8 mouse cellular contexts compared by ENCODE assay signal in the genomic region with DNA sequence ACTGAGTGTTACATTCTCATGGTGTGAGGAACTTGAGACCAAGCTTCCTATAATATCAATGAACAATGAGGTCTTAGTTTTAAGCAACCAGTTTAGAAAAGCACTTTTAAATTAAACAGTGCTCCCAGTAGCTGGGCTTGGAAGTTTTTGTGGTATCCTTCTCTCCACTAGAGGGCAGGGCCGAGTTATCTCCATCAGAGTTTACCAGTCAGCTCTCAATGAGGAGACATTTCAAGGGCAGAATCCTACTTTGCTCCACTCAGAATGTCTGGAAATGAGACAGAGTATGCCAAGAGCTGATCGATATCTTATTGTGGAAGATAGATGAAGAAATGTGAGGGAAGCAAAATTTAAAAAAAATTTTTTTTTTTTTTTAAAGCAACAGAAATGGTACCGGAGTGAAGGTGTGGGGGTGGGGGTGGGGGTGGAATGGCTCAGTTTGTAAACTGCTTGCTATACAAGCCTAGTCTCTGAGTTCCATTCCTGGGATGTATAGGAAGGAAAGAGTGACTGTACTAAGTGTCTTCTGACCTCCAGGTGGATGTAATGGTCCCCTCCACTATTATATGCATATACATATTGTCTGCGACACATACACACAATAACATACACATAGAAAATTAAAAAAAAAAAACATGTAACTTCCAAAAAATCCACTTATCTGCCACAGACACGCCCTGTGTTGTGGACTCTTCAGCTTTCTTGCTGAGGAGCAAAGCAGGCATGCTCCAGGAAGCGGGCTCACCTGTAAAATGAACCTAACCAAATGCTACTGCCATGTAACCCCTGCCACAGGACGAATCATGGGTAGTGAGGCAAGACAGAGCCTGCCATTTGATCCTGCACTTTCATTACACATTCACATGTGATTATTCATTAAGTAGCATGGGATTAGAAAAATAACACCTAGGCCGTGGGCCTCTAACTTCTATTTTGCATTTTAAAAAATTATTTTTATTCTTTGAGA.
DNase-seq lines count a peak whose midpoint lies in the region; ATAC-seq lines count a peak whose summit lies in the region.

No protein-coding gene starts in this region.

- H3K9ac ChIP-seq in heart, embryonic 11.5 days (ENCODE audit: low read depth, low read length) = no peak overlapping the region
- H3K9ac ChIP-seq in kidney, embryonic 16.5 days (replicated peaks; ENCODE audit: low read length) = no peak overlapping the region
- no peak overlapping the region for H3K9ac ChIP-seq in limb, embryonic 11.5 days (ENCODE audit: low read length)
- no peak overlapping the region for H3K9ac ChIP-seq in midbrain, embryonic 16.5 days (ENCODE audit: low read depth, low read length)

- H3K36me3 ChIP-seq in heart, embryonic 11.5 days (ENCODE audit: control insufficient read depth, insufficient read depth, low read length) = no peaks in the 10 kb centered on the region
- H3K36me3 ChIP-seq in kidney, embryonic 16.5 days (ENCODE audit: insufficient read depth, low read length) = no peaks in the 10 kb centered on the region
- no peaks in the 10 kb centered on the region for H3K36me3 ChIP-seq in limb, embryonic 11.5 days (ENCODE audit: control insufficient read depth, insufficient read depth, low read length)
- H3K36me3 ChIP-seq in midbrain, embryonic 16.5 days (ENCODE audit: control insufficient read depth, insufficient read depth, low read length) = no peaks in the 10 kb centered on the region

- no peaks in the 10 kb centered on the region for H3K4me1 ChIP-seq in heart, embryonic 11.5 days (ENCODE audit: control insufficient read depth, insufficient read depth, low read length)
- peaks cover 16% of the 10 kb centered on the region for H3K4me1 ChIP-seq in kidney, embryonic 16.5 days (ENCODE audit: insufficient read depth, low read length)
- no peaks in the 10 kb centered on the region for H3K4me1 ChIP-seq in limb, embryonic 11.5 days (ENCODE audit: control insufficient read depth, insufficient read depth, low read length)
- H3K4me1 ChIP-seq in midbrain, embryonic 16.5 days (ENCODE audit: control insufficient read depth, insufficient read depth, low read length) = peaks cover 4% of the 10 kb centered on the region; the same call in 1 of the 2 replicates

- no peak overlapping the region for H3K27ac ChIP-seq in heart, embryonic 11.5 days (ENCODE audit: low read depth, low read length)
- no peak overlapping the region for H3K27ac ChIP-seq in kidney, embryonic 16.5 days (ENCODE audit: low read length)
- H3K27ac ChIP-seq in limb, embryonic 11.5 days (replicated peaks; ENCODE audit: low read depth, low read length) = no peak overlapping the region
- no peak overlapping the region for H3K27ac ChIP-seq in midbrain, embryonic 16.5 days (ENCODE audit: low read length)

- H3K4me2 ChIP-seq in heart, embryonic 11.5 days = no peak overlapping the region
- no peak overlapping the region for H3K4me2 ChIP-seq in kidney, embryonic 16.5 days (replicated peaks; ENCODE audit: low read depth, low read length)
- H3K4me2 ChIP-seq in limb, embryonic 11.5 days (ENCODE audit: low read depth, severe bottlenecking) = no peak overlapping the region
- no peak overlapping the region for H3K4me2 ChIP-seq in midbrain, embryonic 16.5 days (ENCODE audit: low read length)

- H3K27me3 ChIP-seq in heart, embryonic 11.5 days (ENCODE audit: control insufficient read depth, insufficient read depth, low read length) = no peaks in the 10 kb centered on the region
- no peaks in the 10 kb centered on the region for H3K27me3 ChIP-seq in kidney, embryonic 16.5 days (ENCODE audit: insufficient read depth, low read length)
- H3K27me3 ChIP-seq in limb, embryonic 11.5 days (ENCODE audit: control insufficient read depth, insufficient read depth, low read length) = no peaks in the 10 kb centered on the region
- H3K27me3 ChIP-seq in midbrain, embryonic 16.5 days (ENCODE audit: control insufficient read depth, insufficient read depth, low read depth, low read length) = no peaks in the 10 kb centered on the region

- no peaks in the 10 kb centered on the region for H3K9me3 ChIP-seq in heart, embryonic 11.5 days (replicated peaks; ENCODE audit: control insufficient read depth, low read length)
- no peaks in the 10 kb centered on the region for H3K9me3 ChIP-seq in kidney, embryonic 16.5 days (ENCODE audit: low read length)
- no peaks in the 10 kb centered on the region for H3K9me3 ChIP-seq in limb, embryonic 11.5 days (ENCODE audit: control insufficient read depth, low read length)
- H3K9me3 ChIP-seq in midbrain, embryonic 16.5 days (replicated peaks; ENCODE audit: control insufficient read depth, low read length, poor library complexity, severe bottlenecking) = no peaks in the 10 kb centered on the region

- 63% methylated on average over 8 of the region's 8 CpGs for WGBS in heart, embryonic 11.5 days (ENCODE audit: insufficient replicate concordance)
- WGBS in kidney, embryonic 16.5 days = 49% methylated on average over 8 of the region's 8 CpGs
- 71% methylated on average over 8 of the region's 8 CpGs for WGBS in limb, embryonic 11.5 days
- 66% methylated on average over 8 of the region's 8 CpGs for WGBS in midbrain, embryonic 16.5 days

- DNase-seq in 3T3-L1 (ENCODE audit: low read depth, low spot score) = peak; percentile 60
- peak; percentile 31 to 49 for DNase-seq in adrenal gland, adult 18-20 months (ENCODE audit: low spot score in 2 of 2)
- DNase-seq in embryo, embryonic 10.5 days (ENCODE audit: low spot score) = peak; percentile 82
- peak; percentile 70 for DNase-seq in limb, embryonic 11.5 days (ENCODE audit: low spot score)
- peak; percentile 30 for DNase-seq in thymus, postnatal 4 days

- H3K4me3 ChIP-seq in heart, embryonic 11.5 days (ENCODE audit: low read depth, low read length) = no peak overlapping the region
- no peak overlapping the region for H3K4me3 ChIP-seq in kidney, embryonic 16.5 days (ENCODE audit: low read length)
- no peak overlapping the region for H3K4me3 ChIP-seq in limb, embryonic 11.5 days (ENCODE audit: low read depth, low read length)
- H3K4me3 ChIP-seq in midbrain, embryonic 16.5 days (ENCODE audit: low read depth, low read length) = no peak overlapping the region

- peak; percentile 71; the same call in 1 of the 2 replicates for ATAC-seq in heart, embryonic 11.5 days (replicated peaks; ENCODE audit: insufficient number of reproducible peaks, low FRiP score, low TSS enrichment)
- ATAC-seq in kidney, embryonic 16.5 days (ENCODE audit: low FRiP score, low TSS enrichment) = peak; percentile 84
- peak; percentile 70; the same call in 1 of the 2 replicates for ATAC-seq in limb, embryonic 11.5 days (ENCODE audit: insufficient number of reproducible peaks, low FRiP score, low TSS enrichment, low read depth)
- peak; percentile 78 for ATAC-seq in midbrain, embryonic 16.5 days

Comparison
In these comparisons a context has a peak if more than half of its experiments do, and no peak if none do; other contexts are left out.
1. DNase-seq: peak in every context shown above with its lines; median percentile 82 in embryo, embryonic 10.5 days; 70 in limb, embryonic 11.5 days; 60 in 3T3-L1; 40 in adrenal gland, adult 18-20 months; 30 in thymus, postnatal 4 days.